Mouse (Mus musculus) monocyte, adult 59 days (primary cell): ENCODE data around the gene Phf11a. TPM values are rescaled to one million over a fixed set of nuclear protein-coding genes. Genes with fewer than 3 reads are reported as not detected.

ENCODE experiments used
- total RNA-seq, 2 experiments: library from RNA; stranded (reverse); gene quantifications; one replicate each; pipeline ENCODE4 v1.2.4; 2023

Phf11a gene
- 1 to 10 TPM; 5.5 to 8.3 TPM for total RNA-seq

DNA sequence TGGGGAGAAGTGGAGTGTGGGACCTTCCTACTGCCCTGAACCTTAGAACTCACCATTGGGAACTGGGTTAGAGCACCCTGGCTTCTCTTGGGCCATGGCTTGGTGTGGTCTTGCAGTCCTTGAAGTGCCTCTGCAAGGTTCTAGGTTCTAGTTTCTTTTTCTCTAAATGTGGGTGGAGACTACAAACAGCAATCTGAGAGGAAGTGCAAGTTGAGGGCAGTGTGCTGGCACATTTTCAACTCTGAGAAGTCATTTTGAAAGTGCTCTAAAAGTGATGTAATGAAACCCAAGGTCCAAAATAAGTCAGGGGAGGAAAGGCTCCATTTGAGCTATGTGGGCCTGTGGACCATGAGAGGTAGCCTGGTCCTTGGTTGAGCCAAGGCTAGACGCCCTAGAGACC lies at the start of gene Phf11a:
TSS of gene Phf11a (minus strand) at position 132 of the 400 bp plus-strand sequence.

GRCm38 (mm10) chr14:59341189-59341588 lies 43.9 kb upstream of the Phf11a start, which contains the start of gene Phf11b:
TSS of gene Phf11b (minus strand) at chr14:59341351.

DNA sequence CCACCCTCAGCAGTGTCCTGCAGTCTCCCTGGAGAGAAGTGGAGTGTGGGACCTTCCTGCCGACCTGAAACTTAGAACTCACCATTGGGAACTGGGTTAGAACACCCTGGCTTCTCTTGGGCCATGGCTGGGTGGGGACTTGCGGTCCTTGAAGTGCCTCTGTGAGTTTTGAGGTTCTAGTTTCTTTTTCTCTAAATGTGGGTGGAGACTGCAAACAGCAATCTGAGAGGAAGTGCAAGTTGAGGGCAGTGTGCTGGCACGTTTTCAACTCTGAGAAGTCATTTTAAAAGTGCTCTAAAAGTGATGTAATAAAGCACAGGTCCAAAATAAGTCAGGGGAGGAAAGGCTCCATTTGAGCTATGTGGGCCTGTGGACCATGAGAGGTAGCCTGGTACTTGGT lies 37.3 kb downstream of the Phf11a start, which contains the start of gene Gm6904:
TSS of gene Gm6904 (minus strand) at position 161 of the 400 bp plus-strand sequence.

Other genes with a start within 250 kb of the Phf11a start
- not detected for gene 1700129C05Rik, start 154.6 kb downstream of the Phf11a start, total RNA-seq
- not detected for gene Gm5142, start 118.8 kb downstream of the Phf11a start, total RNA-seq
- 10 to 100 TPM; 16.5 to 20.2 TPM for gene Rcbtb1, start 96.3 kb downstream of the Phf11a start, total RNA-seq
- gene Gm6904, start 37.3 kb downstream of the Phf11a start, total RNA-seq, result 1 to 10 TPM in 1 of 2 experiments, not detected in 1; 1.6 TPM
- 10 to 100 TPM; 28.8 to 37.1 TPM for gene Phf11b, start 43.8 kb upstream of the Phf11a start, total RNA-seq
- gene Phf11d, start 67.9 kb upstream of the Phf11a start, total RNA-seq, result 10 to 100 TPM; 16.2 to 17.2 TPM
- 1 to 10 TPM; 3.4 to 3.8 TPM for gene Phf11c, start 97.9 kb upstream of the Phf11a start, total RNA-seq
- gene Setdb2, start 143.4 kb upstream of the Phf11a start, total RNA-seq, result 10 to 100 TPM; 31.5 to 35.0 TPM
- gene Cab39l, start 143.4 kb upstream of the Phf11a start, total RNA-seq, result 10 to 100 TPM; 15.4 to 16.4 TPM